Mouse (Mus musculus) CH12.LX (cell line): ENCODE data around the gene Slc25a38. TPM values are rescaled to one million over a fixed set of nuclear protein-coding genes. Genes with fewer than 3 reads are reported as not detected.

Experiments
- DNase-seq: peaks from one replicate; pipeline ENCODE4 v3.0.0-alpha.2; 2013; ENCODE audit errors: extremely low read depth
- H3K27ac ChIP-seq: 2 replicates; pipeline ENCODE4 v1.5.1; 2012; ENCODE audit warnings: low read depth, mild to moderate bottlenecking, control low read depth, moderate library complexity; ENCODE audit not compliant: insufficient read depth
- H3K27me3 ChIP-seq: replicated peaks from 2 replicates; pipeline ENCODE3; 2012; ENCODE audit warnings: inconsistent platforms
- H3K36me3 ChIP-seq, 2 experiments: replicated peaks in 1 of 2; 2 replicates each; pipeline versions ENCODE3 to v1.6.1; 2012; ENCODE audit warnings: inconsistent platforms in 1 of 2, low read length in 1 of 2, mild to moderate bottlenecking in 1 of 2, mixed read lengths in 1 of 2, moderate library complexity in 1 of 2; ENCODE audit not compliant: control insufficient read depth in 1 of 2, insufficient read depth in 1 of 2
- H3K4me1 ChIP-seq, 2 experiments: 2 replicates each; pipeline ENCODE4 v1.6.1; 2012; ENCODE audit warnings: inconsistent platforms in 1 of 2, moderate library complexity in 1 of 2; ENCODE audit not compliant: insufficient read depth in 2 of 2, control insufficient read depth in 1 of 2
- H3K4me2 ChIP-seq: 2 replicates; pipeline ENCODE4 v1.6.1; 2012; ENCODE audit warnings: low read depth, mild to moderate bottlenecking, control low read depth; ENCODE audit not compliant: poor library complexity, insufficient read depth, severe bottlenecking
- H3K4me3 ChIP-seq, 3 experiments: fragments of 150-350 bp in 1 of 3; sonication (generic) in 1 of 3; replicated peaks in 1 of 3; 2 replicates each; pipeline versions ENCODE3 to v1.5.1; 2011 to 2012; ENCODE audit warnings: low read depth in 2 of 3, low read length in 2 of 3, mild to moderate bottlenecking in 2 of 3, moderate library complexity in 2 of 3, control low read depth in 1 of 3, improper control_type of control experiment in 1 of 3, inconsistent platforms in 1 of 3, mixed read lengths in 1 of 3; ENCODE audit not compliant: poor library complexity in 1 of 3
- H3K79me2 ChIP-seq: replicated peaks from 2 replicates; pipeline ENCODE4 v1.6.1; 2012; ENCODE audit warnings: mild to moderate bottlenecking, moderate library complexity; ENCODE audit not compliant: control insufficient read depth, poor library complexity, insufficient read depth, severe bottlenecking; ENCODE audit errors: extremely low read depth
- H3K9ac ChIP-seq: 2 replicates; pipeline ENCODE4 v1.6.1; 2012; ENCODE audit warnings: low read depth, mild to moderate bottlenecking, control low read depth, moderate library complexity; ENCODE audit not compliant: insufficient read depth
- H3K9me3 ChIP-seq: replicated peaks from 2 replicates; pipeline ENCODE3; 2012; ENCODE audit warnings: low read length, inconsistent platforms, mixed read lengths
- BHLHE40 ChIP-seq: IDR thresholded peaks from 2 replicates; pipeline ENCODE4 v1.6.1; 2011; ENCODE audit warnings: mild to moderate bottlenecking, low read depth, low read length, improper control_type of control experiment
- EP300 ChIP-seq: IDR thresholded peaks from 2 replicates; pipeline ENCODE4 v1.6.1; 2011; ENCODE audit warnings: low read length, improper control_type of control experiment
- IRF4 ChIP-seq: IDR thresholded peaks from 2 replicates; pipeline ENCODE4 v1.6.1; 2014; ENCODE audit warnings: low read depth, mild to moderate bottlenecking, inconsistent platforms, low read length, improper control_type of control experiment
- JUND ChIP-seq: conservative IDR thresholded peaks from 2 replicates; pipeline ENCODE4 v1.6.1; 2011; ENCODE audit warnings: low read depth, low read length, improper control_type of control experiment
- MAX ChIP-seq: IDR thresholded peaks from 2 replicates; pipeline ENCODE4 v1.6.1; 2011; ENCODE audit warnings: low read length, improper control_type of control experiment
- MAZ ChIP-seq: IDR thresholded peaks from 2 replicates; pipeline ENCODE4 v1.6.1; 2012; ENCODE audit warnings: low read depth, mild to moderate bottlenecking, inconsistent platforms, low read length, improper control_type of control experiment, moderate library complexity
- MEF2A ChIP-seq: IDR thresholded peaks from 2 replicates; pipeline ENCODE4 v1.6.1; 2014; ENCODE audit warnings: low read depth, mild to moderate bottlenecking, inconsistent platforms, low read length, improper control_type of control experiment, borderline replicate concordance
- MYC ChIP-seq: IDR thresholded peaks from 2 replicates; pipeline ENCODE4 v1.6.1; 2011; ENCODE audit warnings: low read depth, mild to moderate bottlenecking, improper control_type of control experiment, low read length
- SIN3A ChIP-seq: IDR thresholded peaks from 2 replicates; pipeline ENCODE4 v1.6.1; 2012; ENCODE audit warnings: low read length, improper control_type of control experiment, inconsistent platforms
- USF1 ChIP-seq: IDR thresholded peaks from 2 replicates; pipeline ENCODE4 v1.6.1; 2014; ENCODE audit warnings: low read depth, mild to moderate bottlenecking, inconsistent platforms, low read length, improper control_type of control experiment
- ZC3H11A ChIP-seq: IDR thresholded peaks from 2 replicates; pipeline ENCODE4 v1.6.1; 2012; ENCODE audit warnings: low read depth, mild to moderate bottlenecking, inconsistent platforms, low read length, improper control_type of control experiment
- ZMIZ1 ChIP-seq: IDR thresholded peaks from 2 replicates; pipeline ENCODE4 v1.6.1; 2012; ENCODE audit warnings: low read depth, mild to moderate bottlenecking, inconsistent platforms, low read length, improper control_type of control experiment
- dilution Hi-C: fragments of 300-500 bp; cut with MboI; formaldehyde crosslinking; loops from 2 replicates; pipeline ENCODE4 v1.14.3; 2020; ENCODE audit warnings: low sequenced_read_pairs; ENCODE audit not compliant: extremely low pct_unique_long_range_greater_than_20kb, extremely low pct_ligation_motif_present
- in situ Hi-C: fragments of 300-500 bp; cut with MboI; formaldehyde crosslinking; loops from 3 replicates; pipeline ENCODE4 v1.14.3; 2019; ENCODE audit warnings: low sequenced_read_pairs, low pct_ligation_motif_present, low pct_unique_long_range_greater_than_20kb, mixed read lengths
- polyA plus RNA-seq: library from polyadenylated mRNA; unstranded; fragments of >175 nt; gene quantifications from 2 replicates; pipeline ENCODE4 v1.2.1, GENCODE M21; 2012; ENCODE audit warnings: low read depth; ENCODE audit not compliant: insufficient read length
- total RNA-seq, 2 experiments: library from RNA; depleted of rRNA; stranded (reverse); fragments of 300-350 nt in 1 of 2; fragments of >200 nt in 1 of 2; gene quantifications; 2 replicates each; pipeline ENCODE4 v1.2.3; 2012 to 2014

The Slc25a38 gene
- total and polyA plus RNA-seq, 3 experiments, result 20.3 to 24.4 (median 22.3) TPM

DNA sequence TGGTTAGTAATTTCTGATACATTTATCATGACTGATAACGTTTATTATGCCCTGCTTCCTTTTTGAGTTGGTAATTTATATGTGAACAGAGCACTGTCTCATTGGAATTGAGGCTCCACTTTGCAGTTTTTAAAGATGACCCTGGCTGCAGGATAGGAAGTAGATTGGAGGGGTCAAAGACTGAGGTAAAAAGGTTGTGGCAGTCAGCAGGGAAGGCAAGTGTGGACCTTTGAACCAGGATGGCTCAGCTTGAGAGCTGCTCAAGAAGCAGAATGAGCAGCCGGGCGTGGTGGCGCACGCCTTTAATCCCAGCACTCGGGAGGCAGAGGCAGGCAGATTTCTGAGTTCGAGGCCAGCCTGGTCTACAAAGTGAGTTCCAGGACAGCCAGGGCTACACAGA, 3.3 kb downstream of the Slc25a38 start:
- Histone ChIP-seq H3K27ac (no peak overlapping the region), H3K4me3 (no peak overlapping the region), H3K4me1 (peaks cover 12 to 45% of the 10 kb centered on the region in 2 experiments), H3K27me3 (no peaks in the 10 kb centered on the region), H3K79me2 (peaks cover 13% of the 10 kb centered on the region), H3K4me2 (no peak overlapping the region), H3K9me3 (no peaks in the 10 kb centered on the region), H3K9ac (no peak overlapping the region), H3K36me3 (peaks cover 14 to 28% of the 10 kb centered on the region in 2 experiments)
- no peak for DNase-seq
- TF ChIP-seq MYC (no peak), BHLHE40 (no peak), MAZ (no peak)
- in situ Hi-C loops (no loop called here), dilution Hi-C loops (no loop called here)

DNA sequence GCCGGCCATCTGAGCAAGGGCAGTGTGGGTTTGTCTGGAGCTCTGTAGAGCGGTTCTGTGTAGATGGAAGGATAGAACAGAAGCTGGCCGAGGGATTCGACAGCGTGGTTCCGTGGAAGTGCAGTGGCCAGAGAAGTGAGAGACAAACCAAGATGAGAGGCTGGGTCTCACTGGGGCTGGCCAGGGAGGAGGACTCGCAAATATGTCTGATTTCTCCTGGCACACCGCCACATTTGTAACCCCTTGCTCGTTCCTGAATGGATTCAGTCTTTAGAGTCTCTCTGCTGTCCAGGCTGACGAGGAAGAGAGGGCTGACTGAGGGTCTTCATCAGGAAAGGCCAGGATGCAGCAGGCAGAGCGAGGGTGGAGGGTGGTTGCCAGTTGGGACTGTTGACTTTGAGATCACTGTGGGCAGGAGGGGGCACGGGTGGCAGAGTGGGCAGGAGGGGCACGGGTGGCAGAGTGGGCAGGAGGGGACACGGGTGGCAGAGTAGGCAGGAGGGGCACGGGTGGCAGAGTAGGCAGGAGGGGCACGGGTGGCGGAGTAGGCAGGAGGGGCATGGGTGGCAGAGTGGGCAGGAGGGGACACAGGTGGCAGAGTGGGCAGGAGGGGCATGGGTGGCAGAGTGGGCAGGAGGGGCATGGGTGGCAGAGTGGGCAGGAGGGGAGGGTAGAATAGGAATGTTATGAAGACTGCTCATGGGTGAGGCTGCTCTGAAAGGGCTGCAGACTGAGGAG, 4.0 kb downstream of the Slc25a38 start:
- Histone ChIP-seq H3K79me2 (peaks cover 13% of the 10 kb centered on the region), H3K27ac (no peak overlapping the region), H3K4me1 (peaks cover 12 to 48% of the 10 kb centered on the region in 2 experiments), H3K36me3 (peaks cover 17 to 34% of the 10 kb centered on the region in 2 experiments), H3K4me3 (no peak overlapping the region), H3K9ac (no peak overlapping the region), H3K9me3 (no peaks in the 10 kb centered on the region), H3K4me2 (no peak overlapping the region), H3K27me3 (no peaks in the 10 kb centered on the region)
- no peak for TF ChIP-seq MAZ
- in situ Hi-C loops, result no loop called here
- dilution Hi-C loops, result no loop called here
- no peak for DNase-seq

DNA sequence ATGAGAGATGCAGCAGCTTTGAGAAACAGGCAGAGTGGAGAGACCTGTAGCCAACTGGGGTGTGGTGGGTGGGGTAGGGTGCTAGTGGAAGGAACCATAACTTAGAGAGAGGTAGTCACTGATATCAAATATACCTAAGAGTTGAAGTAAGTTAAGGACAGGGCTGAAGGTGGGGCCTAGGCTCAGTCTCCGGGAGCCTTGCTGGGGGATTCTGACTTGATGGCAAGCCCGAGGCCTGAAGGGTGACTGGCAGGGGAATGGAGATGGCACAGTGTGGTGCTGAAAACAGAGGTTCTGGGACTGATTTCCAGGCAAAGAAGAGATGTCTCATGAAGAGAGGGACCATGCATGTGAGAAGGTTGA, 4.6 kb downstream of the Slc25a38 start:
- Histone ChIP-seq H3K4me2 (no peak overlapping the region), H3K27me3 (no peaks in the 10 kb centered on the region), H3K79me2 (peaks cover 13% of the 10 kb centered on the region), H3K9me3 (no peaks in the 10 kb centered on the region), H3K27ac (no peak overlapping the region), H3K36me3 (peaks cover 23 to 39% of the 10 kb centered on the region in 2 experiments), H3K4me3 (no peak overlapping the region), H3K4me1 (peaks cover 12 to 48% of the 10 kb centered on the region in 2 experiments), H3K9ac (no peak overlapping the region)
- in situ Hi-C loops, result no loop called here
- no peak for TF ChIP-seq USF1
- TF ChIP-seq SIN3A, result no peak
- TF ChIP-seq ZC3H11A, result no peak
- no peak for TF ChIP-seq MYC
- no peak for TF ChIP-seq ZMIZ1
- TF ChIP-seq MAX, result no peak
- no peak for TF ChIP-seq JUND
- no peak for TF ChIP-seq IRF4
- TF ChIP-seq MEF2A, result no peak
- no peak for TF ChIP-seq EP300
- no peak for DNase-seq
- dilution Hi-C loops, result no loop called here
